Mouse (Mus musculus): ENCODE measurements around the gene Mgat5.

Mgat5 gene

GRCm38 (mm10) chr1:127338833-127339487 is 134.1 kb downstream of the Mgat5 start:
- no peak for DNase-seq (ENCODE audit: low read depth, low spot score)

- DNase-seq (ENCODE audit: low read depth, low spot score) = no peak
Observed at GRCm38 (mm10) chr1:127340296-127340695, 135.5 kb downstream of the Mgat5 start.

DNA sequence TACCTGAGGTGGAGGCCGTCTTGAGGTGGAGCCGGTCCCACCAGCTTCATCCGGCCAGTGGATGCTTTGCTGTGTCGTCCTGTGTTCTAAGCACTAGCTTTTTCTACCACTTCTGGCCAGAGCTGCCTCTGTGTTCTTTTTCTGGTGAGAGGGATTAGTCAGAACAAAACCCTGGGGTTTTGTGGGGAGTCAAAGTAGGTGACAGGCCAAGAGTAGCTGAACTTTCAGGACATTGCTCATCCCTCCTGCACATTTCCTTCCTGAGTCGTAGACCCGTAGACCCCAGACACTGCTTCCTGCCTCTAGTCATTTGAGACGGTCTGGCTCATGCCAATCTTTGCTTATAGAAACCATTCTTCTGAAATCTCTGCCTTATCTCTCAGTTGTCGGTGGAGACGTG is 140.1 kb downstream of the Mgat5 start:
- no peak for DNase-seq (ENCODE audit: low read depth, low spot score)

GRCm38 (mm10) chr1:127346596-127347139 is 141.9 kb downstream of the Mgat5 start:
- no peak for DNase-seq (ENCODE audit: low read depth, low spot score)

DNA sequence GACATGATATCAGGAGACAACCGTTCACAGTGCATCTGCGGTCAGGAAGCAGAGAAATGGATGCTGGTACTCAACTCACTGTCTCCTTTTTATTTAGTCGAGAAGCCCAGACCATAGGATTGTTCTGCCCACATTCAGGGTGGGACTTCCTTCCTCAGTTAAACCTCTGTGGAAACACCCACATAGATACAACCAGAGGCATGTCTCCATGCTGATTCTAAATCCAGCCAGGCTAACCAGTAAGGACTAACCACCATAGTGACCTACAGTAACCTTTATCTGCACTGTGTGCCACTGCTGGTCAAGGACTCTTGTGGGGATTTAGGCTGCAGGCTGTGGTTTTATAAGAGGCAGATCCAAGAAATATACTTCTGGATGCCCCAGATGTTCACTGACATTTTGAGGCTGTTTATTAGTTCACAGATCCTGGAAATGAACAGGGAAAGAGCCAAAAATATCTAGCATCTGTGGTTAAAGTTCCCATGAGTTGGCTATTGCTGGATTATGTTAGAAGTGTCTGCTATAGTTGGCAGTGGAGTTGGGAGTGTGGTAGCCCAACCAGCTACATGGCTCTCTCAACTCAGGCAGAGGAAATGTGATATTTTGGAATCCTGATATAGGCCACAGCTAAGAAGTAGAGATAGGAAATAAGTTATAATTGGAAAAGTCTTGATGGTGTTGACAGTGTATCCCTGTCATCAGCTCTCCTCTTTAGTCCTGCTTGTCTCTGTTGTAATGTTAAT is 143.2 kb downstream of the Mgat5 start:
- DNase-seq (ENCODE audit: low read depth, low spot score) = no peak

GRCm38 (mm10) chr1:127348642-127349341 is 144.0 kb downstream of the Mgat5 start:
- no peak for DNase-seq (ENCODE audit: low read depth, low spot score)

DNA sequence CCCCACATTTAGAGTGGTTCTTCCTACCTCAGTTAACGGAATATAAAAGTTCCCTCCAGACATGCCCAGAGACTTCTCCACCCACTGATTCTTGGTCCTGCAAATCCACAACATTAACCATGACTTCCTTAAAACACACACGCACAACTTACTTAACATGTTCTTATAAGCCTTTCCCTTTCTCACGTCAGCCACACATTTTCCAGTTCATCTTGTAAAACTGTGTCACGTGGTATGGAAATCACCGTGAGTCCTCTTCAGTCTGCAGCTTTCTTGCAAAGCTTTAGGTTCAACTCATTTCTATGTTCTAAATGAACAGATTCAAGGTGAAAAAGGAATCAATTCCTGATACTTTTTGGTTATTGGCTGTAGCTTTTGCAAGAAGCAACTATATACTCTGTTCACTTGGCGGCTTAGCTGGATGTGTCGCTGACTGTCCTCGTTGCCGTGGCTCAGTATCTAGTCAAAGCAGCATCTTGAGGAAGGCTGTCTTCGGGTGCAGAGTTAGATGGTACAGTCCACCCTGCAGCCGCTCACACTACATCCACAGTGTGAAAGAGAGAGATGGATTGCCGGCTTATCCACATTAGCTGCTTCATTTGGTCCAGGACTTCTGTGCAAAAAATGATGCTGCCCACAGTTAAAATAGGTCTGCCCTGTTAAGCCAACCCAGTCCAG is 146.7 kb downstream of the Mgat5 start:
- no peak for DNase-seq (ENCODE audit: low read depth, low spot score)

DNA sequence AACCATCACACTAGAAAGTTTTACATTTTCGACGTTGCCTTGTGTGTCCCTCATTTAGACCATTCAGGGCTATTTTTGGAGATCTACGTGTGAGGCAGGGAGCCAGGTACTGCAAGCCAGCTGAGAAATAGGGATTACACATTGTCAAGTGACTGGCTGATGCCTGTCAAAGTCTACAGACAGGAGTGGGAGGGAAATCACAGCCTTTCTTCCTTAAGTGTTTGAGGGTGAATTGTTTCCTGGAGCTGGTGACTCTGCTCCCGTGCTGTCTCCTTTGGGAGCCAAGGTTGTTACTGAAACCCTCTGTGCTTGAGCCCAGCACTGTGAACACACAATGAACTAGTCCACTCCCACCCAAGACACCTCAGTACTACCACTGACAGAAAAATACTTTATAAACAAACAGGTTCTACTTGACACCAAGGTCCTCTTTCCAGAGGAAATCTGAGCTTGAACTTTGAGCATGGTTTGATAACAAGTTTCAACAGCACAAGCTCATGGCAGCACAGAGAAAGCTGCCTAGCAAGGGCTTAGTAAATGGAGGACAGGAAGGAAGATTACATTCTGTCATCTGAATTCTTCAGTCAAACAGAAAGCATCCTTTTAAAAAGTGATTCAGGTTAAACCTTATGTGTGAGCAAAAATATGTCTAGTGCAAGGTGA is 147.4 kb downstream of the Mgat5 start:
- no peak for DNase-seq (ENCODE audit: low read depth, low spot score)

DNA sequence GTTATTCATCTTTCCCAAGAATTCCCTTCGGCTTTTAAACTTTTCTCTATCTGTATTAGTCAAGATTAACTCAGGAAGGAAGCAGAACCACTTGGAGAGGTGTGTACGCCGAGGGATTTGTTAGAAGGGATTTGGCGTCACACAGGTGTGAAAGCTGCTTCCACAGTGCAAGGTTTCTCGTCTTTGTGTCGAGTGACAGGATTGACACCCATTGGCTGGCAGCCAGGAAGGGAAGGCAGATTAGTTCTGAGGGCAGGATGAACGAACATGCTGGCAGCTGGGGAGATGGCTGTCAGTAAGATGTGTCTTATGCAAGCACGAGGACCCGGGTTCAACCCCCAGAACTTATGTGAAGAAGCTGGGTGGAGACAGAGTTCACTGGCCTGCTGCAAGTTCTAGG is 148.6 kb downstream of the Mgat5 start:
- DNase-seq (ENCODE audit: low read depth, low spot score) = no peak

- no peak for DNase-seq (ENCODE audit: low read depth, low spot score)
Observed at GRCm38 (mm10) chr1:127354152-127354551, 149.3 kb downstream of the Mgat5 start.

GRCm38 (mm10) chr1:127355034-127355433 is 150.2 kb downstream of the Mgat5 start:
- DNase-seq (ENCODE audit: low read depth, low spot score) = no peak

DNA sequence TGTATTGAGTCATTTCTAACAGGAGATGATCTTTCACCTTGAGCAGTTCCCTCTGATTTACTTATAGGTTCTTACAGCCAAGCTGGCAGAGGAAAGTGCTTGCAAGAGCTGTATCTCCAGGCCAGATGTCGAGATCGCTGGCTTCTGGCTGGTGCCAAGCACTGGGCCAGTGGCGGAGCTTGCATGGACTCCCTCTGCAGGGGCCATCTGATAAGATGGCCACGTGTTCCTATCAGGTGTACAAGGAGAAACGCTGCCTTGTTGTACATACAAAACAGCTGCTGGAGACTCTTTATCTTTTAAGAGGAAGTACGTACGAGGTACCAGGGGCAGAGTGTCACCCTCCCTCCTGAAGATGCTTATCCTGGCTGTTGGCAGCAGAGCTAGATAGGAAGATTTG is 158.8 kb downstream of the Mgat5 start:
- no peak for DNase-seq (ENCODE audit: low read depth, low spot score)

DNA sequence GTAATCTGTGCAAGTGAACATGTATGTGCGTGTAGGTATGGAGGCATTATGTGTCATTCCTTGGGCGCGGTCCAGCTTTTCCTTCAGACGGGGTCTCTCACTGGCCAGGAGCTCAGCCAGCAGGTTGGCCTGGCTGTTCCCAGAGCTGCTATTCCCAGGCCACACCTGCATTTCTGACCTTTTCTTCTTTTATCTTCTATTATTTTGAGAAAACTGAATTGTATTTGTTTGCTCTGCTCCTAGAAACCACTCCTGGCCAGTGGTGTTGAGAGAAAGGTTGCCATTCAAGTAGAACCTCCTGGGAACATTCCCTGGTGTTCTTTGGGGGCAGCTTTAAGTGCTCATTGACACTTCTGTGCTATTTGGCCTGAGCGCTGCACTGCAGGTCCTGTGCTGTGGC is 160.9 kb downstream of the Mgat5 start:
- DNase-seq (ENCODE audit: low read depth, low spot score) = no peak

- DNase-seq (ENCODE audit: low read depth, low spot score) = no peak
Observed at GRCm38 (mm10) chr1:127366111-127366510, 161.3 kb downstream of the Mgat5 start.

DNA sequence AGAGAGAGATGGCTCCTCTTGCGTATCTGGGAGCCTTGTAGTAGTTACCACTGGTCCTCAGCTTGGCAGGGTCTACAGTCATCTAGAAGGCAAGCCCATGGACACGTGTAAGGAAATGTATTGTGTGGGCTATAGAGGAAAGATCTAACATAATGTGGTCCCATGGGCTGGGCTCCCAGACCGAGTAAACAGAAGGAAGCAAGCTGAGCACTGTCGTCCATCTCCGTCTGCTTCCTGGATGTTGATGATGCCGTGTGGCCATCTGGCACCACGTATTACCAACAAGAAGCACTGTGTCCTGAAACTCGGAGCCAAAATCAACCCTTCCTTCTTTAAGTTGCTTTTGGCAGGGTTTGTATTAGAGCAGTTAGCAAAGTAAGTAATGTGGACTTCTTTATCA is 163.7 kb downstream of the Mgat5 start:
- no peak for DNase-seq (ENCODE audit: low read depth, low spot score)

DNA sequence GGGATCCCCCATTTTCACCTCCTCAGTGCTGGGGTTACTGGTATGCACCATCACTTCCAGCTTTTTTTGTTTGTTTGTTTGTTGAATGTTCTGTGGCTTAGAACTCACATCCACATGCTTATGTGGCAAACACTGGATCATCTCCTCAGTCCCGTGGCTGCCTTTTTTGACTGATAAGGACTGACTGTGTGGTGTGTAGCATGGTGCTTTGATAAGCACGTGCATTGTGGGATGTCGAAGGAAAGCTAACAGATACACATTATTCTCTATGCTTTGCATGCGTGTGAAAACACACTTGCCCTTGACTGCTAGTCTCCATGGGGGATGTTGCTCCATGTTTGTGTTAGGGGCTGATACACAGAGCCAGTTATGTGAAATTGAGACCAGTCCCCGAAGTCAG is 164.7 kb downstream of the Mgat5 start:
- no peak for DNase-seq (ENCODE audit: low read depth, low spot score)

- DNase-seq (ENCODE audit: low read depth, low spot score) = no peak
Observed at GRCm38 (mm10) chr1:127372096-127372495, 167.3 kb downstream of the Mgat5 start.

- DNase-seq (ENCODE audit: low read depth, low spot score) = no peak
Observed at GRCm38 (mm10) chr1:127373559-127373958, 168.7 kb downstream of the Mgat5 start.

GRCm38 (mm10) chr1:127374157-127374556 is 169.3 kb downstream of the Mgat5 start:
- DNase-seq (ENCODE audit: low read depth, low spot score) = no peak

DNA sequence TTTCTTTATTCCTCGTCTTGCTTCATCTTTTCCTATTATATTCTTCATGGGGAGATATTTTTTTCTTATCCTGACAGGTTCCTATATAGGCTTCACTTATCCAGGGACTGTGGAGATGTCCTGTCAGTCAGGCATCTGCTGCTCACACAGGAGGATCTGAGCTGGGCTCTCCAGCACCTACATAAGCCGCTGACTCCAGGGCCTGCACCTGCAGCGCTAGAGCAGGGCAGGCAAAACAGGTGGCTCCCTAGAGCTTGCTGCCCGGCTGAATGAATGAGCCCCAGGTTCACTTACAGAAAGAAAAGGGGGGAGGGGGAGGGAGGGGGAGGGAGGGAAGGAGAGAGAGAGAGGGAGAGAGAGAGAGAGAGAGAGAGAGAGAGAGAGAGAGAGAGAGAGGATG is 175.3 kb downstream of the Mgat5 start:
- no peak for DNase-seq (ENCODE audit: low read depth, low spot score)

DNA sequence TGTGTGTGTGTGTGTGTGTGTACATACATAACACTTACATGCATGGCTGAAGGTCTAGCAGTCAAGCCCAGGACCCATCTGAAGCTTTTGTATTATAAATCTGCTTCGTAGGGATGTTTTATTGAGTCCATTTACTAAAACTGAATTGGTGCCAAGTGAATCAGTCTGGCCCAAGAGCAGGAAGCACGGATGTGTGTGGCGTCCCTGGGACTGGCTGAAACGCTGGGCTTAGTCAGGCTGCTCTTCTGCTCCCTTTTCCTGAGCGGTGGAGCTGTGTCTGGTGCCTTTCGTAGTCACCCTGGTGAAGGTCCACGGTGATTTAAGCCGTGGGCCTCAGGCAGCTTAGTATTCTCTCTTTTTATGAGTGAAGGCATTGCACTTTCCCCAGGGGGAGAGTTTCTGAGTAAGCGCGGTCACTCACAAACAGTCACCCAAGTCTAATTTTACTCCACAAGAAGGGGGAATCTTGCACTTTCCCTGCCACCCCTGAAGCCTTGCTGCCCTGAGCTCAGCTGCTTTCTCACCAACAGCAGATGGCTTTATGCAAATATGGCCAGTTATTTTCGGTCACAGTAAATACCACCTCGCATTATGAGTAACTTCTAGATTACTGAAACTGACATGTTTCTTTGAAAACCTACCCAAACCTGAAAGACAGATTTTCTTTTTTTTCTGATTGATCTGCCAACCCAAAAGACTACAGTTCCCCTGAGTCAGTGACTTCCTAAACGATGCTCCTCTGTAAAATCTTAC is 176.1 kb downstream of the Mgat5 start:
- DNase-seq (ENCODE audit: low read depth, low spot score) = no peak
